Mouse (Mus musculus) MN1 (cell line): ENCODE measurements around the gene Plppr4.

Experiments used
- DNase-seq: peaks from one replicate; pipeline ENCODE4 v3.0.0-alpha.2; 2016; ENCODE audit warnings: low spot score

Gene Plppr4

DNA sequence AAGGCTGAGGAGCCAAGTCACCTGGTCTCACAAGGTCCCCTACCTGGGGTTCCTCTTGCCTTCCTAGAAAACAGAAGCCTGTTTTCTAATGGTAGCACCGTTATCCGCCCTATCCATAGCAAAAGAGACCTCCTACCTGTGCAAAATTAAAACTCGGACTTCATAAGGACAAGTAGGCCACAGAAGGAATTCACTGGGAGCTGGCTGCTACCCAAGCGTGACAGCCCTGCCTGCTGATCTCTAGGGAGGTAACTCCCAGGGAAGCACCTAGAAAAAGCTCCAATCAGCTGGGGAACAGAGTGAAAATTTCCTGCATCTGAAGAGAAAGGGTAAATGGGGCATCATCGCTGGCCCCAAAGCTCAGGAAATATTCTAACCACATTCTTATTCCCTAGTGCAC, at the start of gene Plppr4:
Gene Plppr4 (minus strand): TSS at position 349 of the 400 bp plus-strand sequence.
- DNase-seq: peak; percentile 13

DNA sequence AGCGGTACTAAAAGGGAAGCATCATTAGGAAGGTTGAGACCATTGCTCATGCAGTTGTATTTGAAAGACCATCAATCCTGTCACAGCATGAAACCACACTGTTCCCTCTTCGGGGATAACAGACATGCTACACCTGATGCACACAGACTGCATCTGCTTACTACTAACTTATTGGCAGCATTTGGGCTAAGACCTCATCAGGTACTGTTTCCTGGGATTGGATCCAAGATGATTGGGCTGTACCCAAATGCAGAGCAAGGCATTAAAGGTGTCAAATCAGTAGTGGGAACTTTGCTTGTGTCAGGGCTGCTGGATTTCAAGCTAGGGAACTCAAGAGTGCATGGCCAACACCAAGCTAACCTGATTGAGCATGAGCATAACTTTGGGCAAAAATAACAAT, 45.1 kb upstream of the Plppr4 start:
- DNase-seq: no peak

DNA sequence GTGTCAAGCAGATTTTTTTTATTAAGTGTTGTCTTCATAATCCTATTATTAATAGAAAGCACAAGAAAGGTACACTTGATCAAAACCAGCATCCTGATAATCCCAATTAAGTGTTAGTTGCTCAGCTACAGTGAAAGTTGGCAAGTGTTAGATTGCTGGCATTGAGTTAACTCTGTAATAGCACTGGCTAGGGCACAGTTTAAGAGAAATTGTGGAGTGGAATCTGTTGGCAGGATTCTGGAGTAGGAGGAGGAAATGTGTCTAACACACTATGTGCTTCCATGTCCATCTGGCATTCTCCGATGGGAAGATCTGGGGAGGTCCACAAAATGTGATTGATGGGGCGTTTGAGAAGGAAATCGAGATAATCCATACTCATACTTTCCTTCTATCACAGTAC, 43.1 kb upstream of the Plppr4 start:
- DNase-seq: no peak

DNA sequence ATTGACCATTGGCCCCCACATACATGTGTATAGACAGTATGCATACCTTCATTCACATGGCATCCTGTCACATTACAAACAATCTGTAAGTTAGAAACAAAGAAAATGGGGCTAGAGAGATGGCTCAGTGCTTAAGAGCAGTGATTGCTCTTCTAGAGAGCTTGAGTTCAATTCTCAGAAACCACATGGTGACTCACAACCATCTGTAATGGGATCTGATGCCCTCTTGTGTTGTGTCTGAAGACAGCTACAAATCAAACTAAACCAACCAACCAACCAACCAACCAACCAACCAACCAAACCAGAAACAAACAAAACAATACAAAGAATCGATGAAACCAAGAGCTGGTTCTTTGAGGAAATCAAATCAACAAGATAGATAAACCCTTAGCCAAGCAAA, 5.4 kb upstream of the Plppr4 start:
- DNase-seq: no peak

DNA sequence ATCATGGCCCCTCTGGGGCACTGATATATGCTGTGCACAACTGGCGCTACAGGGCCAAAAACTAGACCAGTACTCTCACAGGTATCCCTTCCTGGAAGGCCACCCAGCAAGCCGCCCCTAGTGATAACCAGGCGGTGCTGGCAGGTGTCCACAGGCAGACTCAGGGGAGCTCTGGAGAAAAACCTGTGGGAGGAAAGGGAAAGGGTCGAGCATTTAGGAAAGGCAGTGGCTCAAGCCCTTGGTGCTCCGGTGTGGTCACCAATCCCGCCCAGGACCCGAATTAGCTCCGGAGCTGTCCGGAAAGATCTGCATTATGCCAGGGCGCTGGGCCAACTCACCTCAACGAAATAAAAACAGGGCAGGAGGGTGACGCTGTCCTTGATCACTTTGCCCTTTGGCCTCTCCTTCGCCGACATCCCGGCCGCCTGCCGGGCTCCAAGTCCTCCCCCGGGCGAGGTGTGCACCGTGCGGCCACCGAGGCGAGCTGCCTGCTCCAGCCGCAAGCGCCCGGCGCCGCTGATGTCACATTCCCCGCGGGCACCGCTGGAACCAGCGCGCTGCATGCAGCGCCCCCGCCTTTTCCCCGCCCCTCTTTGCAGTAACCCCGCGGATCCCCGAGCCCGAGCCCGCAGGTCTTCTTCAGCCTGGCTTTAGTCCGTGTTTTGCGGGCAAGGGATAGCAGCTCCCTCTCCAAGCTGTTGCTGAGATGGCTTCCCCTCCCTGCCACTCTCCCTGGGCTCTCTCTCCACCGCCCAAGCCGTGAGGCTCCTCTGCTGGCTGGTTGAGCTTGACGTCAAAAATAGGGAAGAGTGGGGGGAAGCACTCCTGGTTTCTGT, 772 bp downstream of the Plppr4 start:
- peak; percentile 33 for DNase-seq

DNA sequence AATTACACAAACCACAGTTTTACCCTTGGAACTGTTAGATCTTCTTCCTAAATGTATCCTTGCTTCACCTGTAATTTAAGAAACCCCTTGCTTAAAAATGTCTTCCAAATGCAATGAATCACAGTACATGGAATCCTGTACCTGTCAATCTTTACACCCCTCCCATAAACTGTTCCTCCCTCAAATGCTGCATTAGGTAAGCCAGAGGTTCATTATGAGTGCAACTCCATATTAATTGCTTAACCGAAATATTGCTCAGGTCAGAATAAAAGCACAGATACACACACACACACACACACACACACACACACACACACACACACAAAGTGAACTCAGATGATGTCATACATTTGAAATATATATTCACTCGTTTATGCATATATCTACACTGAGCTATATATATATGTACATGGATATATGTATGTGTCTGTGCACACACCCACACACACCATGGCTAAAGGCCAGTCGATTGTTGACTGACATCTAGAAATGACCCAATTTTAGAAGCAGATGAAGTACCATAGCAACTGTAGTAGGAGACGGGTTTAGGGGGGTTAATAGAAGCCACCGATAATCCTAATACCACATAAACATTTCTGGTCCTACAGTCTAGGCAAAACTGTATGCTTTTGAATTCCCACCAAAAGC, 1.6 kb downstream of the Plppr4 start:
- no peak for DNase-seq

DNA sequence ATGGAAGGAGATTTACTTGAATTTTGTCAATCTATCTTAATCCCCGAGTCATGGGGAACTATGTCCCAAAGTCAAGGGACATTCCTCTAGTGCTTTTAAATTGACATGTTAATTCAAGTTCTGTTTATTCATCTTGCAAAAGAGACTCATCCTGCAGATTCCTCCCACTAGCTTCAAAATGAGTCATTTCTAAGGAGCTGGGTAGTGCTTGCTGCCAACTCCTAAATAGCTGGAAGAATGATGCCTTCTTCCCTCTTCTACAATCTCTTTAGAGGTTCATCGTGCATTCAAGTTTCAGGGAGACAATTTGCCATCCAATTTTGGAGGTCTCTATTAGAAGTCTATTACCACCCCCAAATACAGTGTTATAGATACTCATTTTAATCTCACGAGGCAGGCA, 3.3 kb downstream of the Plppr4 start:
- no peak for DNase-seq

DNA sequence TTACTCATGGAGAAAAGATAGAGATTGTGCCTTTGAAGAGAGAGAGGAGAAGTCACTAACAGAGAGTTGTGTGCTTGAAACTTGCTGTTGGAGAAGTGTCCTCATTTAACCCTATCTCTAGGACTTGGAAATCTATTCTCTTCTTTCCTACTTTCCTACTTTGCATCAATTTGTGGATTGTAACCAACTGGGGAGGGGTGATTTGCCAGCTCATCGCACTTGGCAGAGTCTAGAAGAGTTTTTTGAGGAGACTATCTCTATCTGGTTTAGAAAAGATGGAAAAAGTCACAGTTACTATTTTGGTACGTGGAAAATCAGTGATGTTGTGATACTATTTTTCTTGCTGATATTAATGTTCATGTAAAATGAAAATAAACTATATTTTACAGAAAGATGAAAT, 6.7 kb downstream of the Plppr4 start:
- no peak for DNase-seq

DNA sequence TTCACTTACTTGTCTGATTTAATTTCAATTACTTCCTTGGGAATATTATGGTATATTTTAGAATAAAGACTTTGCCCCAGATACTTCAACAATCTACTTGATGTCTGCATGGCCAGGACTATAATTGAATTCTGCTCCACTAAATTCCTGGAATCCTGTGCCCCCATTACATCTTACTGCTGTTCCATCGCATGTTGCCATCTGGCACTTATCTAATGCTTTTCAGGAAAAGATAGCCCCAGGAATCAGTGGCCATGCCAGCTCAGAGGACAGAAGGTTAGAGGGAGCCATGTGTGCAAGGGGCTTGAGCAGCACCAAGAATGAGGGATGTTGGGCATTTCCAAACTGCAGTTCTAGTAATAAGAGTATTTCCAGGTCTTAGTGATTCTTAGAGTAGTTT, 14.3 kb downstream of the Plppr4 start:
- DNase-seq: no peak

DNA sequence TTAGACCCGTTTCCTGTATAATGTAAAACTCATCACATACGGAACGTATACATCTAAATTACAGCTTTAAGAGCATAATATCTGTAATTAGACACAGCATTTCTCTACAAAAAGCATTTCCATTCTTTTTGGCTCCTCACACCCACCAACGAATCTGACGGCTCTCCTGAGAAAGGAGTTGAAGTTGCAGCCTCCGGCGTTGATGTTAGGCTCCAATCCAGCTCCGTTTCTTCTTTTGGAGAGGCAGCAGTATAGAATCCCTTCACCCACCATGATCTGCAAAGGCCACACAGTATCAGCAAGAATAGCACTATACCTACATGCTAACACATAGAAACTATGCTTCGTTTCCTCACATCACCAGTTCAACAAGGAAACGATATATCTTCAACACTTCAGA, 29.2 kb downstream of the Plppr4 start:
- DNase-seq: no peak

DNA sequence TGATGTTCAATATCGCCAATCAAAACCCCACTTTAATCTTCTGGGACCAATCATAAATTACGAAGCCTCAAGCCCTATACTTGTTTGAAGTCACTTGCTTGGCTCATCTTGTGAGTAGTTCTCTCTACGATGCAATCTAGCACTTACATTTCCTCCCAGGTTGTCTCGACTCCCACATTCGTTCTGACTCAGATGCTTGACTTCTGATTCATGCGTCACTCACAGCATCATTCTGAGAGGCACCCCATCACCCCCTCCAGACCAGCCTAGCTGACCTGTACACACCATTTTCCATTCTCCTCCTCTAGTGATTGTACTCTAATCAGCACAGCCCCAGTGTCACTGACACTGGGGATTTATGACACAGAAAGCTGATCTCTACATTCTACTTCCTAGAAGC, 31.2 kb downstream of the Plppr4 start:
- no peak for DNase-seq

DNA sequence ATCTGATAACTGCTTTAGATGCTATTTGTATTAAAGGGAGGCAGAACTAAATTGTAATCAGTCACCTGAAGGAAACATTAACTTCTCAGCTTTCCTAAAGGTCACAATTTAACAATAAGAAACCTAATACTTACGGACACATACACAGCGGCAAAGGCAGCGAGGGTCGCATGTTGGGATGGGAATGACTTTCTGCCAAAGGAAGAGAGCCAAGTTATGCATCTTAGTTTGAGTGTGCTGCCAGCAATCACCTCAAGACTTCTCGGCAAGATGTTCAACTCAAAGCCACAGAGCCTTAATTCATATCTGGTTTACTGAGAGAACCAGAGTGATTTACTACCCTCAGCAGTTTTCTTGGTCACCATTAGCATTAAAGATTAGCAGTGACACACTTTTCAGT, 34.1 kb downstream of the Plppr4 start:
- no peak for DNase-seq

DNA sequence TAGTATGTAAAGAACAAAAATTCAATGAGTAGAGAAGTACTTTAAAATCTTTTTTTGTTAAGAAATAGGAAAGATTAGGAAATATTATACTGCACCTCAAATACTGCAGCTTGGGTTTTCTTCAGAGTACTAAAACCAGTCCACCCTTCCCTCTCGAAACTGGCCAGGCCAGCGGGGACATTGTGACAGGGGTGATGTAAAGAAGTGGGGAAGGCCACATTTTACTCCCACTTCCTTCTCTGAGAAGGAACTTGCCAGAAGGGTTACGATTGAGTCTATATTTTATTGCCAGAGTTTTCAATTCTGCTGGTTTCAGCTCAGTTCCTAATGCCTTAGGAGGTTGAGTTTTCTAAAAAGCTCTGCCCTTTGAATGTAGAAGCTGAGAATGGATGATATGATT, 41.0 kb downstream of the Plppr4 start:
- no peak for DNase-seq

DNA sequence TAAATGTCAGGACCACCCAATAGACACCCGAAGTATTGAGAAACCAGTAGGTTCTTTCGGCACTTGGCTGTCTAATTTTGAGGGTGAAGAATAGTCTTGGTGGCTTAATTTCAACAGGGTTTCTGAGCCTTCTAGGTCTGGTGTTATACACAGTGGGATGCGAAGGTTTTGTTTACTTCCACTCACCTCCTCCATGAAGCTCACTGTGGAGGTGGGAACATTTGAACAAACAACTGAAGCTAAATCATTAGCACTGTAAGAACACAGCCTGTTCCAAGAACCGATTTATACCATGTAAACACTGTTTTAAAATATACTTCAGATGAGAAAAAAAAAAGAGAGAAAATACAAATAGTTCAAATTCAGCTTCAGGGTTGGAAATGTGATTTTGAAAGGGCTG, 47.3 kb downstream of the Plppr4 start:
- no peak for DNase-seq

DNA sequence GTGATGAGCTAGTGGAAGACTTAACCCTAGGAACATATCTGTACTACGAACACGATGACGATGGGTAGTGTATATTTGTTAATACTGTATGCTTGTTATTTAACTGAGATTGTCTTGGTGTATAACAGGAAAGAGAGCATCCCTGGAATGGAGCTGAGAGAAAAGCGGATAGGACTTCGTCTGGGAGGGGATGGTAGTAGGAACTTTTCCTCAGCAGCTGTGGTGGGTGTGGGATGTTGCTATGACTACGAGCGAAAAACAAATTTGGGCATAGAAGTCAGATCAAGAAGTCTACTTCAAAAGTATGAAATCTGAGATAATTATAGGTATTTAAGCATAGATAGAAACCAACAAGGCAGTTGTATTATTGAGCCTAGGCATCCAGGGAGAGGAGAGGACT, 48.6 kb downstream of the Plppr4 start:
- no peak for DNase-seq

DNA sequence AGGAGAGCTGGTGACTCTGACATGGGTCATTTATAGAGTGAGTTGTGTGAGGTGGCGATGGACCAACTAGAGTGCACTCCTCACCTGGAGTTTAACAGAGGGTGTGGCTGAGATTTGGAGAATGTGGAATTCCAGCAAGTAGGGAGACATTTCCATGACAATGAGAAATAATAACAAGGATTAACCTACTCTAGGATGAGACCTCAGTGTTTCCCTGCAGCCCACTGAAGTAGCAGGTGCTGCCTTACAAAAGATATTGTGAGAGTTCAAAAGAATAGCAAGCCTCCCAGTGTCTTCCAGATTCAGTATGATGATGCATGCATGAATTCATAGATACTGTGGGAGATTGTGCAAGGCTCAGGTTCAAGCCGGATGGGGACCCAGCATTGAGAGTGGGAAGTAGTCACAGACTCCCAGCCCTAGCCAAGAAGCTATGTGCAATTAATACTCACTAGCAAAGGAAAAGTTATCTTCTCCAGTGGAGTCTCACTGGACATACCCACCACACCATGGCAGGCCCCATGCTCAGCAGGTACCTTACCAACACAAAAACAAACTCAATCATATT, 49.8 kb downstream of the Plppr4 start:
- DNase-seq: no peak

DNA sequence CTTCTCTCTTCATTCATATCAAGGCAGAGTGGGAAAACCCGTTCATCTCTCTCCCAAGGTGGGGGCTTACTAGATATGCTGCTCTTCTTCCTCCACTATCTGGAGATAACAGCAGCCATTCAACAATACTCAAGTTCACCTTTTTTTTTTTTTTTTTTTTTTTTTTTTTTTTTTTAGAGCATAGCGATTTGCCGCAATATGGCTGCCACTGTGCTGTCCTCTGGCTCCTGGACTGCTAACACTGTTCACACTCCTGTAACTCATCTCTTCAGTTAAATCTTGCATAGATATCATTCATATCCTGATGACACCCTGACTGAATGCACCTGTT, 51.1 kb downstream of the Plppr4 start:
- DNase-seq: no peak

DNA sequence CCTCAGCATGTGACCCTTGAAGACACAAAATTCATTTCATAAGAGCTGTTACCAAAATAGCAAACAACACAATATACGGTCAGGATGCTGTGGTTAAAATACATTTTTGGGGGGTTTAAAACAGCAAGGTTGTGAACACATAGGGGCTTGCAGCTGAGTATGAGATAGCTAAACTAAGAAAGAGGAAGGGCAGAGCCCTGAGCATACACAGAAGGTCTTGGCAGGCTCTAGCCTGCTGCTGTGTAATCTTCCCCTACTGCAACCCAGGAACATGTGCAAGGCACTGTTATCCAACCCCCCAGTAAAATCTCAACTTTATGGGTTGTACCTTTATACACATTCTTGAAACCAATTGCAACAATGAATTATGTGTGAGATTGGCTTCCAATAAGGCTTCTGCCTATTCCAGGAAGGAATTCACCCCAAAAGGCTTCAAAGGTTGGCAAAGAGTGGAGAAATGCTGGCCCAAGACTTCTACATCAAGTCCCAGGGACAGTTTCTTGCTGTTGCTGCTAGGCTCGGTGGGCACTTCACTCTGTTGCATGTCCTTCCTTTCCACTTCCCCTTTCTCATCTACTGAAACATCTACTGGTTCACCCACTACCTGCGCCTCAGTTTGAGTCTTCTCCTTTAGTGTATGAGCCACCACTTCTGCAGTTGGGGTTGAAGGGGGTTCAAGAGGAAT, 51.6 kb downstream of the Plppr4 start:
- DNase-seq: no peak

DNA sequence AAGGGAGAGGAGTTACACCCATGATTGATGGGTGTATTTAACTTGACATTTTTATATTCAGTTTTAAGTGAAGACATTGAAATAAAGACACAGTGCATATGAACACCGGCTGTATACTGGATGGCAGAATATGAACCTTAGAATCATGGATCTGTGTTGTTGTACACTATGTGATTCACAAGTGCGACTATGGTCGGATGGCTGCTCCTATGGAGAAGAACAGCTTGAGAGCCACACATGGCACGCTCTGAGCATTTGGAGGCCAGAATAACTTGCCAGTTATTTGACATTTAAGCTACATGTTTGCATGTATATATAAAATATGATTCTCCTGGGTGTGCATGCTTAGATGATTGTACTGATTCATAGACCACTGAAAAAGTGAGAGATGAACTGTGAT, 53.1 kb downstream of the Plppr4 start:
- DNase-seq: no peak

DNA sequence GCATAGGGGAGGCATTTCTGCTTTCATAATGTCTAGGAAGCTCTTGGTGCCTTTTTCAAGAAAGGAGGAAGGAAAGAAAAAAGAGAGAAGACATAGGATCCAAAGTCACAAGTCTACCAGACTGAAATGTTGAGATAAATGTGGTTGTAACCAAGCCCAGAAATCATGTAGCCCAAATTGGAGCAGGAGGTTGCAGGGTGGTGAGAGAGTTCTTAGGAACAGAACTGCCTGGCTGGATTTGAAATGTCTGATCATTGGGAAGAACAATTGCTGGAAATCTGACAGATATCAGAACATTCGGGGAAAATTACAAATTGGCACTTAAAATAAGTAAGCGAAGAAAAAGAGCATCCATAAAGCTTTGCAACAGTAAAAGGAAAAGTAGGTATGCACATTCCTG, 56.6 kb downstream of the Plppr4 start:
- DNase-seq: no peak

DNA sequence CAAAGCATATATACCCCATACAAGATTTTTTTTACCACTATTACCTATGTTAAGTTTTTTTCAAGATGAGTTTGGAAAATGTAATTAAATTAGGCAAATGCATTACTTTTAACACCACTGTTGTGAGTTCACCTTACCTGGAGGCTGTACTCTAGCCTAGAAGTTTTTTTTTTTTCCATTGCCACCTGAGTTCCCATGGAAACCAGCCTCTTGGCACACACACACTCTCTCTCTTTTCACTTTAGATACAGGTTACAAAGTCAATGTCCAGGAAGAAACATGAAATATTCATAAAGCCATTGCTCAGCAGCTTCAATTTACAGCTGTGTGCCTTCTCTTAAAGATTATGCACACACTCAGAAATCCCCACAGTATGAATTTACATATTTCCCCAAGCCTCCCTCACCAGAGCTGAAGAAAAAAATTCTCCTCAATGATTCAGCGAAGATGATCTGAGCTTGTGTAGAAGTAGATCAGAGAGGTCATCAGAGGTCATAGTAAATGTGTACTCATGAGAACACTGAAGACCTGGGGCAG, 59.9 kb downstream of the Plppr4 start:
- no peak for DNase-seq

DNA sequence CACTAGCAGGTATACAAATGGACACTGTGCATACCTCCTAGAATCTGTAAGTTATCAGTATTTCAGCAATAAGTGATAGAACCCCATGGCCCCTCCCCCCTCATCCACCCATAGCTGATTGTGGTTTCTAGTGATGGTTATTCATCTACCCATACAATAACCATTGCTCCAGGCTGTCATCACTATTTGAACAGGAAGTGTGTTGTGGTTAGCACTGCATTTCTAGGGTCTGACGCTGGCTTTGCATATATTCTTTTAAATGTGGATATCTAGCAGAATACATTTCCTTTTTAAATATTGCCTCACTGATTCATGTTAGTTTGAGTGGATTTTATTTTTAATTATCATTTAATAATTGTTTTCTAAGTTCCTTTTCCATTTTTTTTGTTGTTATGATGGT, 62.9 kb downstream of the Plppr4 start:
- DNase-seq: no peak
